Mouse (Mus musculus): ENCODE results near the gene Slc39a11.

DNA sequence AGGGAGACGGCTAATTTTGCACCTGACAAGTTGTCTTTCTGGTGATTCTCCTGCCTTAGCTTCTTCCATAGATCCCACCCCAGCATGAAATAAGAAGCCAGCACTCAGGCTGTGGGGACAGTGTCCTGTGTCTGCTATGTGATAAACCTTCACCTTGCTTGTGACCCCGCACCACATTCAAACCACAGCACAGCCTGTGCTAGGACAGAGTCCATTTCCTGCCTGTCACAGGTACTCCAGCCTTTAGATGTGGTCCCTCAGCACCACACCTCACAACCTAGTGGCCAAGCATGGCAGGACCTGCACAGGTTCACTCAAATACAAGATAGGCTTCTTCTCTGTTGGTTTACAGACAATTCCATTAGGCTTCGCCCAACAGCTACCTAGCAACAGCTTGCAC lies 328.3 kb downstream of the Slc39a11 start:
- TF ChIP-seq MAFK (IDR thresholded peaks at IDR 0.05; ENCODE audit: insufficient replicate concordance, low read length) (no peak), TCF12 (IDR thresholded peaks at IDR 0.05; ENCODE audit: low read depth, low read length) (no peak), HCFC1 (IDR thresholded peaks at IDR 0.05; ENCODE audit: low read depth, low read length) (no peak), POLR2A (IDR thresholded peaks at IDR 0.05; ENCODE audit: low read depth, low read length) (no peak), CHD2 (IDR thresholded peaks at IDR 0.05; ENCODE audit: low read length) (no peak), CTCF (conservative IDR thresholded peaks at IDR 0.05 in 1 of 2, IDR thresholded peaks at IDR 0.05 in 1 of 2; ENCODE audit: low read depth in 2 of 2, low read length in 2 of 2) (no peak), NELFE (IDR thresholded peaks at IDR 0.05; ENCODE audit: low read depth, low read length) (no peak), MXI1 (IDR thresholded peaks at IDR 0.05; ENCODE audit: low read depth, low read length) (no peak), USF1 (IDR thresholded peaks at IDR 0.05; ENCODE audit: low read depth, low read length) (no peak), MEF2A (IDR thresholded peaks at IDR 0.05; ENCODE audit: borderline replicate concordance, low read depth, low read length) (no peak), ZC3H11A (IDR thresholded peaks at IDR 0.05; ENCODE audit: low read depth, low read length) (no peak), IRF4 (IDR thresholded peaks at IDR 0.05; ENCODE audit: low read depth, low read length) (no peak), ZNF384 (IDR thresholded peaks at IDR 0.05; ENCODE audit: low read depth, low read length) (no peak), TBP (conservative IDR thresholded peaks at IDR 0.05; ENCODE audit: low read depth, low read length) (no peak)

Measured in CH12.LX (cell line).